Mouse (Mus musculus): Measurements from ENCODE around the gene Casp8ap2. TPM values are rescaled to one million over a fixed set of nuclear protein-coding genes. Genes with fewer than 3 reads are reported as not detected.
A peak's percentile ranks its signal among the peaks of the same experiment; 100 is the strongest.

Casp8ap2 gene
- polyA plus RNA-seq, 1 experiment from 2014 or later = 50.4 TPM

DNA sequence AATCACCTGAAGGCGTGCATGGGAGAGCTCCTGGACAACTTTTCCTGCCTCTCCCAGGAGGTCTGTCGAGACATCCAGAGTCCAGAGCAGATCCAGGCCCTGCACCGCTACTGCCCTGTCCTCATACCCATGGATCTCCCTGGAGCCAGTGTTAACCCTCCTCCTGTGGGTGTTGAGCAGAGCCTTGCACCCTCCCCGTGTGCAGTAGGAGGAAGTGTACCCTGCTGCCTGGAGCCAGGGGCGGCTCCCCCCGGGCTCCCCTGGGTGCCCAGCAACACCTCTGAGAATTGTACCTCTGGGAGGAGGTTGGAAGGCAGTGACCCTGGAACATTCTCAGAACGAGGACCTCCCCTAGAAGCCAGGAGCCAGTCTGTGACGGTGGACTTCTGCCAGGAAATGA, 35.4 kb upstream of the Casp8ap2 start:
- no peaks in the 10 kb centered on the region for H3K4me1 ChIP-seq (replicated peaks; ENCODE audit: control insufficient read depth, insufficient read depth, low read length)
- no peak overlapping the region for H3K4me3 ChIP-seq (ENCODE audit: low read length)
- no peak overlapping the region for H3K27ac ChIP-seq (ENCODE audit: low read length)
- no peaks in the 10 kb centered on the region for H3K27me3 ChIP-seq (ENCODE audit: control insufficient read depth, insufficient read depth, low read depth, low read length)
- H3K9me3 ChIP-seq (ENCODE audit: control insufficient read depth, low read length) = no peaks in the 10 kb centered on the region
- no peak overlapping the region for H3K9ac ChIP-seq (ENCODE audit: low read length)
- H3K36me3 ChIP-seq (ENCODE audit: control insufficient read depth, insufficient read depth, low read length) = peaks cover 4% of the 10 kb centered on the region; the same call in 1 of the 2 replicates
- no peak overlapping the region for H3K4me2 ChIP-seq (ENCODE audit: low read depth, low read length)
- WGBS = 70% methylated on average over 8 of the region's 8 CpGs
- ATAC-seq (ENCODE audit: low read depth) = no peak

GRCm38 (mm10) chr4:32584181-32584580, 31.1 kb upstream of the Casp8ap2 start:
- Histone ChIP-seq H3K27me3 (ENCODE audit: control insufficient read depth, insufficient read depth, low read depth, low read length) (no peaks in the 10 kb centered on the region), H3K9ac (ENCODE audit: low read length) (no peak overlapping the region), H3K4me1 (replicated peaks; ENCODE audit: control insufficient read depth, insufficient read depth, low read length) (no peaks in the 10 kb centered on the region), H3K4me2 (ENCODE audit: low read depth, low read length) (no peak overlapping the region), H3K4me3 (ENCODE audit: low read length) (no peak overlapping the region), H3K27ac (ENCODE audit: low read length) (no peak overlapping the region), H3K9me3 (ENCODE audit: control insufficient read depth, low read length) (no peaks in the 10 kb centered on the region), H3K36me3 (ENCODE audit: control insufficient read depth, insufficient read depth, low read length) (peaks cover 2% of the 10 kb centered on the region; the same call in 1 of the 2 replicates)
- 46% methylated on average over 6 of the region's 6 CpGs for WGBS
- peak; percentile 54; the same call in 1 of the 2 replicates for ATAC-seq (ENCODE audit: low read depth)

GRCm38 (mm10) chr4:32586596-32586995, 28.7 kb upstream of the Casp8ap2 start:
- Histone ChIP-seq H3K36me3 (ENCODE audit: control insufficient read depth, insufficient read depth, low read length) (no peaks in the 10 kb centered on the region), H3K4me2 (ENCODE audit: low read depth, low read length) (no peak overlapping the region), H3K9me3 (ENCODE audit: control insufficient read depth, low read length) (no peaks in the 10 kb centered on the region), H3K27ac (ENCODE audit: low read length) (no peak overlapping the region), H3K27me3 (ENCODE audit: control insufficient read depth, insufficient read depth, low read depth, low read length) (no peaks in the 10 kb centered on the region), H3K4me3 (ENCODE audit: low read length) (no peak overlapping the region), H3K9ac (ENCODE audit: low read length) (no peak overlapping the region), H3K4me1 (replicated peaks; ENCODE audit: control insufficient read depth, insufficient read depth, low read length) (no peaks in the 10 kb centered on the region)
- no peak for ATAC-seq (ENCODE audit: low read depth)
- 10% methylated on average over 9 of the region's 9 CpGs for WGBS

DNA sequence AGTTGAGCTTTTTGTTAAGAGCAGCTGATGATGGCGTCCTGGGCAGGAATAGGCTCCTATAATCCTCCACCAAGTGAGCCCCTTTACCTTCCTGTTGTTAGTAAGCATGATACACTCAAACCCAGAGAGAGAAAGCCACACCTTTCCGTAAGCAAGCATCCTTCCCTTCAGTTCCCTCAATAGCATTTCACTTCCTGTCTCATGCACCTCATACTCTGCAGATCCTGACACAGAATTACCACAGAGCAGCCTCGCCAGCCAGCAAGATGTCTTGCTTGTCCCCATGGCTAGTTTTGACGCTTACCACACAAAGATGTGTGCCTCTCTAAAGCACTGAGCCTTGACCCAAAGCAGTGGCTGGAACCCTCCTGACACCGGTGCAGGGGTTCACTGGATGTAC, 27.7 kb upstream of the Casp8ap2 start:
- WGBS = 84% methylated on average over 5 of the region's 5 CpGs
- H3K9ac ChIP-seq (ENCODE audit: low read length) = no peak overlapping the region
- no peaks in the 10 kb centered on the region for H3K27me3 ChIP-seq (ENCODE audit: control insufficient read depth, insufficient read depth, low read depth, low read length)
- H3K36me3 ChIP-seq (ENCODE audit: control insufficient read depth, insufficient read depth, low read length) = no peaks in the 10 kb centered on the region
- no peak overlapping the region for H3K4me2 ChIP-seq (ENCODE audit: low read depth, low read length)
- no peak overlapping the region for H3K27ac ChIP-seq (ENCODE audit: low read length)
- ATAC-seq (ENCODE audit: low read depth) = no peak
- H3K4me1 ChIP-seq (replicated peaks; ENCODE audit: control insufficient read depth, insufficient read depth, low read length) = no peaks in the 10 kb centered on the region
- H3K9me3 ChIP-seq (ENCODE audit: control insufficient read depth, low read length) = no peaks in the 10 kb centered on the region
- no peak overlapping the region for H3K4me3 ChIP-seq (ENCODE audit: low read length)

GRCm38 (mm10) chr4:32588237-32588636, 27.0 kb upstream of the Casp8ap2 start:
- no peak overlapping the region for H3K27ac ChIP-seq (ENCODE audit: low read length)
- H3K4me3 ChIP-seq (ENCODE audit: low read length) = no peak overlapping the region
- H3K4me1 ChIP-seq (replicated peaks; ENCODE audit: control insufficient read depth, insufficient read depth, low read length) = no peaks in the 10 kb centered on the region
- no peaks in the 10 kb centered on the region for H3K9me3 ChIP-seq (ENCODE audit: control insufficient read depth, low read length)
- H3K36me3 ChIP-seq (ENCODE audit: control insufficient read depth, insufficient read depth, low read length) = no peaks in the 10 kb centered on the region
- no peak overlapping the region for H3K4me2 ChIP-seq (ENCODE audit: low read depth, low read length)
- 80% methylated on average over 6 of the region's 6 CpGs for WGBS
- no peaks in the 10 kb centered on the region for H3K27me3 ChIP-seq (ENCODE audit: control insufficient read depth, insufficient read depth, low read depth, low read length)
- ATAC-seq (ENCODE audit: low read depth) = no peak
- H3K9ac ChIP-seq (ENCODE audit: low read length) = no peak overlapping the region

- Histone ChIP-seq H3K4me3 (ENCODE audit: low read length) (no peak overlapping the region), H3K9ac (ENCODE audit: low read length) (no peak overlapping the region), H3K9me3 (ENCODE audit: control insufficient read depth, low read length) (no peaks in the 10 kb centered on the region), H3K4me1 (replicated peaks; ENCODE audit: control insufficient read depth, insufficient read depth, low read length) (no peaks in the 10 kb centered on the region), H3K27ac (ENCODE audit: low read length) (no peak overlapping the region), H3K36me3 (ENCODE audit: control insufficient read depth, insufficient read depth, low read length) (no peaks in the 10 kb centered on the region), H3K27me3 (ENCODE audit: control insufficient read depth, insufficient read depth, low read depth, low read length) (no peaks in the 10 kb centered on the region), H3K4me2 (ENCODE audit: low read depth, low read length) (no peak overlapping the region)
- no peak for ATAC-seq (ENCODE audit: low read depth)
- WGBS = 21% methylated on average over 12 of the region's 12 CpGs
Observed at GRCm38 (mm10) chr4:32601135-32601534, 14.1 kb upstream of the Casp8ap2 start.

DNA sequence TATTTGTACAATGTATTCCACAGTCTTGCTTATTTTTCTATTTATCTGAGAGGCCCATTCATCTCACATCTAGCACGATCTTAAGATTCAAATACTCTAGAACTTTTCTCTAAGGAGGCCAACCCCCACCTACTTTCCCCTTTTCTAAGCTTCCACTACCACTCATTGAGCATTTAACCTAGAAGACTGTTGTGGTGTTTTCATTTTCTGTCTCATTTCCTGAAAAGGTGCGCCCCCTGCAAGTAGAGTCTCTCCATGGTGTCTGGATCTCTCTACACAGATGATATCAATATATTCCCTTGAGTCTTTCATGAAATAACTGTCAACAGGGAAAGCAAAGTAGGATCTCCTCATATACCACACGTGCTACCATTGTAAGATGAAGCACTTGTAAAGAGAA, 12.6 kb upstream of the Casp8ap2 start, which contains the start of gene Gja10:
Gja10 (minus strand) TSS at position 101 of the 400 bp plus-strand sequence.
- WGBS = 60% methylated on average over 3 of the region's 3 CpGs
- H3K4me3 ChIP-seq (ENCODE audit: low read length) = no peak within 1 kb of the TSS
- H3K4me2 ChIP-seq (ENCODE audit: low read depth, low read length) = no peak within 1 kb of the TSS
- no peaks in the 10 kb centered on the region for H3K27me3 ChIP-seq (ENCODE audit: control insufficient read depth, insufficient read depth, low read depth, low read length)
- no peak for ATAC-seq (ENCODE audit: low read depth)
- H3K27ac ChIP-seq (ENCODE audit: low read length) = no peak within 1 kb of the TSS
- H3K9ac ChIP-seq (ENCODE audit: low read length) = no peak within 1 kb of the TSS
- H3K36me3 ChIP-seq (ENCODE audit: control insufficient read depth, insufficient read depth, low read length) = no peaks in the 10 kb centered on the region
- H3K4me1 ChIP-seq (replicated peaks; ENCODE audit: control insufficient read depth, insufficient read depth, low read length) = no peaks in the 10 kb centered on the region
- no peaks in the 10 kb centered on the region for H3K9me3 ChIP-seq (ENCODE audit: control insufficient read depth, low read length)

DNA sequence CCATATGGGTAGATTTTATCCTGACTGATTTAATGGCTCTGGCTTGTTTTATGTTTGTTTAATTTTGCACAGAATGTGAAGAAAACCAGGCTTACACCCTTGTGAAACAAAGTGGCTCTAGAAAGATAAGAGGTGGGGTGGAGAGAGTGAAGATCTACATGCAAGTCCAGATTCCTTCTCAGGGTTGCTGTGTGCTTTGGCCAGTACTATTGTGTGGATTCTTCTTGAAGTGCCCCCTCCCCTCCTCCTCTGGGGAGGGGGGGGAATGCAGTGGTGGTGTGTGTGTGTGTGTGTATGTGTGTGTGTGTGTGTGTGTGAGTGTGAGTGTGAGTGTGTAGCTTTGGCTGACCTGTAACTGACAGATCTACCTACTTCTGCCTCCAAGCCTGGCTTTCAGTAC, 6.4 kb downstream of the Casp8ap2 start:
- H3K27me3 ChIP-seq (ENCODE audit: control insufficient read depth, insufficient read depth, low read depth, low read length) = no peaks in the 10 kb centered on the region
- H3K36me3 ChIP-seq (ENCODE audit: control insufficient read depth, insufficient read depth, low read length) = no peaks in the 10 kb centered on the region
- no peak overlapping the region for H3K27ac ChIP-seq (ENCODE audit: low read length)
- H3K9me3 ChIP-seq (ENCODE audit: control insufficient read depth, low read length) = no peaks in the 10 kb centered on the region
- ATAC-seq (ENCODE audit: low read depth) = peak; percentile 75
- H3K4me1 ChIP-seq (replicated peaks; ENCODE audit: control insufficient read depth, insufficient read depth, low read length) = no peaks in the 10 kb centered on the region; the same call in none of the 2 replicates
- H3K9ac ChIP-seq (ENCODE audit: low read length) = no peak overlapping the region
- H3K4me2 ChIP-seq (ENCODE audit: low read depth, low read length) = no peak overlapping the region
- H3K4me3 ChIP-seq (ENCODE audit: low read length) = no peak overlapping the region

DNA sequence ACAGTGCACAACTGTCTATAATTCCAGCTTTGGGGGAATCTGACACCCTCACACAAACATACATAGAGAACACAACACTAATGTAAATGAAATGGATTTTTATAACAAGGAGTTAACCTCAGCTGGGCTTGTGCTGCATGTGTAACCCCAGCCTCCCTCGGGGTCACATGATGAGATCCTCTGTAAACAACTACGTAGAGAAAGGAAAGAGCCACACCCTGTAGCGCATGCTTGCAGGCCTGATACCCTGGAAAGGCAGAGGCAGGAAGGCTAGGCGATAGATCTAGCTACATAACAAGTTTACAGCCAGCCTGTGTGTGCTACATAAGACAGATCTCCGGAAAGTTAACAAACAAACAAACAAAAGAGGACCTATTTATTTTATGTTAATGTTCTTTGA, 36.4 kb downstream of the Casp8ap2 start:
- Histone ChIP-seq H3K4me1 (replicated peaks; ENCODE audit: control insufficient read depth, insufficient read depth, low read length) (peaks cover 4% of the 10 kb centered on the region), H3K4me3 (ENCODE audit: low read length) (no peak overlapping the region), H3K9ac (ENCODE audit: low read length) (no peak overlapping the region), H3K36me3 (ENCODE audit: control insufficient read depth, insufficient read depth, low read length) (peaks cover 16% of the 10 kb centered on the region; the same call in 1 of the 2 replicates), H3K27me3 (ENCODE audit: control insufficient read depth, insufficient read depth, low read depth, low read length) (no peaks in the 10 kb centered on the region), H3K9me3 (ENCODE audit: control insufficient read depth, low read length) (no peaks in the 10 kb centered on the region), H3K4me2 (ENCODE audit: low read depth, low read length) (no peak overlapping the region), H3K27ac (ENCODE audit: low read length) (no peak overlapping the region)
- 66% methylated on average over 5 of the region's 5 CpGs for WGBS
- no peak for ATAC-seq (ENCODE audit: low read depth)
